Mouse (Mus musculus): ENCODE measurements around the gene 4921524J17Rik. TPM values are rescaled to one million over a fixed set of nuclear protein-coding genes. Genes with fewer than 3 reads are reported as not detected.

The 4921524J17Rik gene
- polyA plus RNA-seq, 1 experiment from 2014 or later = 39.0 TPM

DNA sequence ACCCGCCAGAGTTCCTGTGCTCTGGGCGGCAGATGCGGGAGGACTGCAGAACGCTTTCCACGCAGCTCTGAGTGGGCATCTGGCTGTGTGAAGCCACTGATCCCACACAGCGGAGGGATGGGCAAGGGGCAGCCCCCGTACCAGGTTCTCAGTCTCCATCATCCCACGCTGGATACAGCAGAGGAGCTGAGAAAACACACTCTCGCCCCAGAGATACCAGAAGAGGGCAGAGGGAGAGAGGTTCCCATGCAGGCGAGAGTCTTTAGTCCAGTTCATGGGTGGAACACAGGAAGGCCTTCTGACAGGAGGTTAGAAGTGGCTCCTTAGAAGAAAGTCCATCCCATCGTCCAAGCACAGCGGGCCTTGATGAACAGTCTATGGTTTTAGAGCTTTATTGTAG, 2.2 kb upstream of the 4921524J17Rik start:
- H3K9me3 ChIP-seq = no peaks in the 10 kb centered on the region
- no peak overlapping the region for H3K4me3 ChIP-seq (replicated peaks)
- ATAC-seq = no peak
- no peaks in the 10 kb centered on the region for H3K36me3 ChIP-seq
- no peak overlapping the region for H3K27ac ChIP-seq
- peaks cover 8% of the 10 kb centered on the region; the same call in 1 of the 2 replicates for H3K4me1 ChIP-seq (replicated peaks)
- no peak overlapping the region for H3K9ac ChIP-seq
- H3K27me3 ChIP-seq (replicated peaks) = no peaks in the 10 kb centered on the region
- no peak overlapping the region for H3K4me2 ChIP-seq (replicated peaks)
- WGBS = 81% methylated on average over 12 of the region's 12 CpGs

DNA sequence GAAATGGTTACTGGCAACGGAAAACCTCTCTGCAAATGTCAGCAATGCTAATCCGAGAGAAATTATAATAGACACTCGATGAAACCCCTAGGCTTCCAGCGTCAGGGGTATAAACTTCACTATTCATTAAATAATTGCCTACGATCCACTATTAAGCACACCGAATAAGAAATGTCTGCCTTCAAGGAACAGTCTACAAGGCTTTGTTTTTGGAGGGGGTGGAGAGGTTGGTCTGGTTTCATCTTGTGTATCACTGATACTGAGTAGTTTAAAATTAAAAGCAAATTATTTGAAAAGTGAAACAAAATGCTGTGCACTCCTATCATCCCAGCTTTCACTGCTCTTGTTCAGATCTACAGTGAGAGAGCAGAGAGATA, 372 bp upstream of the 4921524J17Rik start:
- H3K27me3 ChIP-seq (replicated peaks) = no peaks in the 10 kb centered on the region
- H3K36me3 ChIP-seq = no peaks in the 10 kb centered on the region
- peak overlapping the region; percentile 85 for H3K4me3 ChIP-seq (replicated peaks)
- H3K4me2 ChIP-seq (replicated peaks) = peak overlapping the region; percentile 62
- no peaks in the 10 kb centered on the region for H3K9me3 ChIP-seq
- H3K9ac ChIP-seq = 0 out of 2 replicates have a peak overlapping the region, but pooled peaks have one; percentile 15
- H3K27ac ChIP-seq = no peak overlapping the region; the same call in 1 of the 2 replicates
- peaks cover 13% of the 10 kb centered on the region; the same call in 1 of the 2 replicates for H3K4me1 ChIP-seq (replicated peaks)
- WGBS = 5% methylated on average over 6 of the region's 6 CpGs
- peak; percentile 40 for ATAC-seq

DNA sequence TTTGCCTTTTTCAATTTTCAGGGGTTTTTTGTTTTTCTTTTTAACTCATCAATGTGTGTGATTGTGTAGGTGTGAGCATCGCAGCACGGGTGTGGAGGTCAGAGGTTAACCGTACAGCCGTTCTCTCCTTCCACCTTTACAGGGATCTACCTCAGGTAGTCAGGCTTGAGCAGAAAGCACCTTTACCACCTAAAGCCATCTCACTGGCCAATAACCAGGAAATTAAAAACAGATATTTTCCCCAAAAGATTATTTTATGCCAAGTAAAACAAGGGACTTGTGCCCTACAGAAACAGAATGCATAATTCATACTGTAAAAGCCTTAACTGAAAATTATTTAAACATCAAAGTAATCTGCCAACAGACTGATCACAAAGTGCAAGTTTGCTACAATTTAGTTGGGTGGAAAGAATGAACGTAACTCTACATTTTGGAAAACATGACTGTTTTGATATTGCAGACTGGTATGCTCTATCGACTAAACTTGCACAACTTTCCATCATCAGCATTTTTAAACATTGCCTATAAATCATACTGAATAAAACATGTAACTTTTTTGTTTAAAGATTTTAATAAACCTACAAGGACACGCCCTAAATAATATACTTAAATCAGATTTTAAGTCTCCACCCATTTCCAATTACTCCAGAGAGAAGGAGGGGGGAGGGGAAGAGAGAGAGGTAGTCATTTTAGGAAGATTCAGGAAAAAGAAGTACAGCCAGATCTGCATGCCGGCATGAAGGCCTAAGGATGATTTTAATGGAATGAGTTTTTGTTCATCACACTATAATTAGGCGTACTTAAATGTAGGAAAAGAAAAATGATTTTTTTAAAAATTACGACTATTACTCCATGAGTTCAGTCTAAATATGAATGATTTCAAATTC, 1.1 kb downstream of the 4921524J17Rik start:
- Histone ChIP-seq H3K9me3 (no peaks in the 10 kb centered on the region), H3K4me3 (replicated peaks) (peak overlapping the region; percentile 85), H3K27me3 (replicated peaks) (no peaks in the 10 kb centered on the region), H3K4me2 (replicated peaks) (peak overlapping the region; percentile 62), H3K27ac (no peak overlapping the region), H3K4me1 (replicated peaks) (peaks cover 13% of the 10 kb centered on the region; the same call in 1 of the 2 replicates), H3K9ac (peak overlapping the region; percentile 92), H3K36me3 (no peaks in the 10 kb centered on the region)
- no peak for ATAC-seq
- WGBS = 7% methylated on average over 10 of the region's 10 CpGs

DNA sequence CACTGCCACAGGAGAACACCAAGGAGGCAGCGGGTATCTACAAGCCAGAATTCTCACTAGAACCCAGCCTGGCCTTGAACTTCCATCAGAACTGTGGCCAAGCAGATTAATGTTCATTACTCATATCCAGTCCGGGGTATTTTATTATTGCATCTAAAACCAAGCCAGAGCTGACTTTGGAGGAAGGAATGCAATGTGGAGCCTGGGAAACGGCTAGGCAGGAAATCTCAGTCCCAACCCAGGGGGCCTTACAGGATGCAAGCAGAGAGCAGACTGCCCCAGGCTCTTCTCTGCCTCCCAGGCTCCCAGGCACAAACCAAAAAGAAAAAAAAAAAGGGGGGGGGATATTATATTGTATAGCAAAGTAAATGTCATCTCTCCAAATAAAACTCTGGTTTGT, 1.8 kb downstream of the 4921524J17Rik start:
- Histone ChIP-seq H3K9me3 (no peaks in the 10 kb centered on the region), H3K27ac (peak overlapping the region; percentile 51), H3K4me3 (replicated peaks) (peak overlapping the region; percentile 85), H3K4me1 (replicated peaks) (peaks cover 13% of the 10 kb centered on the region; the same call in 1 of the 2 replicates), H3K4me2 (replicated peaks) (peak overlapping the region; percentile 62), H3K27me3 (replicated peaks) (no peaks in the 10 kb centered on the region), H3K36me3 (no peaks in the 10 kb centered on the region), H3K9ac (no peak overlapping the region; the same call in 1 of the 2 replicates)
- WGBS = 20% methylated on average over 3 of the region's 3 CpGs
- no peak for ATAC-seq

DNA sequence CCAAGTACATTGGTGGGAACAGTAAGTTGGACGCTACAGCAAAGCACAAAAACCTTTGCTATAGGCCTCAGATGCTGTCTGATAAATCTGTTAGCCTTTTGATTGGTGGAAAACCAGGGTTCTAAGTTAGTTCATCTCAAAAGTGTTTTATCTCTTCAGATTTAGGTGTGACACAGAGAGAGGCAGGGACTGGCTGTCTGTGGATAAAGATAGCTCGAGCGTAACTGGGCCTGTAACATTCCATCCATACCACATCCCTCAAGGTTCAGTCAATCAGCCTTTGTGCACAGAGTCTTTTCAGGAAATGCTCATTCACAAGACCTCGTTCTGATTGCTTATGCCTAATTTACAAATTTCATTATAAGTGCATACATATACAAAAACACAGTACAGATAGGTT, 3.4 kb downstream of the 4921524J17Rik start:
- Histone ChIP-seq H3K4me2 (replicated peaks) (no peak overlapping the region), H3K9me3 (no peaks in the 10 kb centered on the region), H3K27ac (no peak overlapping the region), H3K27me3 (replicated peaks) (no peaks in the 10 kb centered on the region), H3K36me3 (no peaks in the 10 kb centered on the region), H3K4me1 (replicated peaks) (peaks cover 13% of the 10 kb centered on the region; the same call in 1 of the 2 replicates), H3K4me3 (replicated peaks) (no peak overlapping the region), H3K9ac (no peak overlapping the region)
- 22% methylated on average over 4 of the region's 4 CpGs for WGBS
- ATAC-seq = no peak

DNA sequence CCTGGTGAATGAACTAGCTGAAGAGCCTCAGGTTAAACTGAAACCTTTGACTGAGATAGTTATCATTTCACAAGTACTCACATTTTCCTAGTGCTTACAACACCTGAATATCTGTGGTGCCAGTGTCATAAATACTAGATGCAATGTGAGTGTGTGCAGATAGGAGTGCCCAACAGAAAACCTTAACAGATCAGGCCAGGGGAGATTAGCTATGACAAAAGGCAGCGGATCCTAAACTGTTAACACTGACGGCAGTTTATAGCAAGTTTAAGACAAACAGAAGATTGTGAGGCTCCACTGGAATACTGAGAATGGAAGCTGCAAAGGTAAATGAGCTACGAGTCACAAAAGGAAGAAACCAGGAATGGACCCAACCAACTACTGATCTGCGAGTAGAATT, 5.6 kb downstream of the 4921524J17Rik start:
- no peak for ATAC-seq
- Histone ChIP-seq H3K4me3 (replicated peaks) (no peak overlapping the region), H3K4me2 (replicated peaks) (no peak overlapping the region), H3K27me3 (replicated peaks) (no peaks in the 10 kb centered on the region), H3K27ac (no peak overlapping the region), H3K36me3 (no peaks in the 10 kb centered on the region), H3K9me3 (no peaks in the 10 kb centered on the region), H3K4me1 (replicated peaks) (peaks cover 13% of the 10 kb centered on the region; the same call in 1 of the 2 replicates), H3K9ac (no peak overlapping the region)
- WGBS = 46% methylated on average over 4 of the region's 4 CpGs

DNA sequence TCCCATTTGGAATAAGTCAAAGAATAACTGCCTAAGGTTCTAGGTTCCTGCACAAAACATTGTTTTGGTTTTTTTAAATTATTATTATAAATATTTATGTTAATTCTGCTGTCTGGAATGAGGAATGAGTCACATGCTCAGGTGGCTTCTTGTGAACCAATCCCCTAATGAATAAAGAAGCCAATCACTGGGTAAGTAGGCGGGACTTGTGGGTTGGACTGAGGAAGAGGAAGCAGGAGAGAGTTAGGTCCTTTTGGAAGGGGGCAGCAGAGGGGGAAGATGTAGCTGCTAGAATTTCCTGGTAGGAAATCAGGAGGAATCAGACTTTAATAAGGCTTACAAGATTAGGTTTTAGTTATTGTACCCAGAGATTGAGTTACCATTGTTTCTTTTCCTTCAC, 11.3 kb downstream of the 4921524J17Rik start:
- Histone ChIP-seq H3K4me1 (replicated peaks) (no peaks in the 10 kb centered on the region), H3K27me3 (replicated peaks) (no peaks in the 10 kb centered on the region), H3K9ac (no peak overlapping the region), H3K27ac (no peak overlapping the region), H3K9me3 (no peaks in the 10 kb centered on the region), H3K4me2 (replicated peaks) (no peak overlapping the region), H3K4me3 (replicated peaks) (no peak overlapping the region), H3K36me3 (no peaks in the 10 kb centered on the region)
- no peak for ATAC-seq
- 97% methylated on average over 1 of the region's 1 CpGs for whole genome bisulfite sequencing

DNA sequence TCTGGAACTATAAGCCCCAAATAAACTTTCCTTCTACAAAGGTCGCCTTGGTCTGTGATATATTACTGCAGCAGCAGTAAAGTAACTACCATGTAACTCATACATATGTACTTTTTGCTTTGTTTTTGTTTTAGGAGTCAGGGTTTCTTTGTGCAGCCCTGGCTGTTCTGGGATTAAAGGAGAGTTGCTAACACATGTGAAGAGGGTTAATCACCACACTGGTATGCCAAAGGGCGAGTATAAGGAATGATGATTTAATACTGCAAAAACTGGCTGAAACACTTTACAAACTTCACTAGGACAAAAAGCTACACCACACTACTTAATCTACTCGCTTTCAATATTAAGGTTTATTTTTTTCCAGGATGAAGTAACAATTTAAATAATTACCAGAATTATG, 24.1 kb downstream of the 4921524J17Rik start:
- H3K4me3 ChIP-seq (replicated peaks) = no peak overlapping the region

DNA sequence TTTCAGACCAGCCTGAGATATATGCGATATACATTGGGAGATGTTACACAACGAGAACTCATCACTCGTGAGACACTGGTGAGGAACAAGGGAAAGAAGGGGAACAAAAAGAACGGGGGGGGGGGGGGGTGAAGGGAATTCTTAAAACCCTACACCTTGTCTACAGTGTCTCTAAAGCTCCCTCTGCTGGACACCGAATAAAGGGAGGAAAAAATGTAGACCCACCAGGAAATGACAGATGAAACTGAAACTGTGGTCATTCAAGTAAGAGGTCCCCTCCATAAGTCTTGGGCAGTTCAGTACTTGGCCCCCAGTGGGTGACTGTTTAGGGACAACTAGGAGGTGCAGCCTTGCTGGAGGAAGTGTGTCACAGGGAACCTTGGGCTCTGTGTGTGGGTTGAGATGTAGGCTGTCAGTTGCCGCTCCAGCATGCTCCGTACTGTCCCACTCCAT, 24.6 kb downstream of the 4921524J17Rik start:
- H3K9ac ChIP-seq = no peak overlapping the region
- H3K4me3 ChIP-seq (replicated peaks) = no peak overlapping the region
- H3K27me3 ChIP-seq (replicated peaks) = no peaks in the 10 kb centered on the region
- H3K4me2 ChIP-seq (replicated peaks) = no peak overlapping the region
- no peak overlapping the region for H3K27ac ChIP-seq
- 66% methylated on average over 7 of the region's 7 CpGs for WGBS
- H3K9me3 ChIP-seq = no peaks in the 10 kb centered on the region
- no peaks in the 10 kb centered on the region; the same call in 1 of the 2 replicates for H3K36me3 ChIP-seq
- ATAC-seq = peak; percentile 34
- H3K4me1 ChIP-seq (replicated peaks) = no peaks in the 10 kb centered on the region

More for the DNA sequence above, 24.1 kb downstream of the 4921524J17Rik start:
- WGBS = 74% methylated on average over 3 of the region's 3 CpGs
- H3K9me3 ChIP-seq = no peaks in the 10 kb centered on the region
- ATAC-seq = no peak
- no peaks in the 10 kb centered on the region; the same call in 1 of the 2 replicates for H3K36me3 ChIP-seq
- no peaks in the 10 kb centered on the region for H3K4me1 ChIP-seq (replicated peaks)
- no peaks in the 10 kb centered on the region for H3K27me3 ChIP-seq (replicated peaks)
- no peak overlapping the region for H3K4me2 ChIP-seq (replicated peaks)
- no peak overlapping the region for H3K9ac ChIP-seq
- no peak overlapping the region for H3K27ac ChIP-seq

DNA sequence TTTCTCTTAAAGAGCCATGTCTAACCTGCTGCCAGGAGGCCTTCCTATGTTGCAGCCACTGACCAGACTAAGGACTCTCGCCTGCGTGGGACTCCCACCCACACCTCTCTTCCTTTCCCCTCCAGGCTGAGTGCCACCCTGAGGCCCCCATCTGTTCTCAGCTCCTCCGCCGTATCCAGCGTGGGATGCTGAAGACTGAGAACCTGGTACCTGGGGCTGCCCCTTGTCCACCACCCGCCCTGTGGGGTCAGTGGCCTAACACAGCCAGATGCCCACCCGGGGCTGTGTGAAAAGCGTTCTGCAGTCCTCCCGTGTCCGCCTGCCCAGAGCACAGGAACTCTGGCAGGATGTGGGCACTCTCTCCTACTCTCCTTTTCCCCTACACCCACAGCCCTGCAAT, 26.7 kb downstream of the 4921524J17Rik start:
- no peaks in the 10 kb centered on the region for H3K9me3 ChIP-seq
- H3K27me3 ChIP-seq (replicated peaks) = no peaks in the 10 kb centered on the region
- 79% methylated on average over 10 of the region's 10 CpGs for WGBS
- no peaks in the 10 kb centered on the region for H3K4me1 ChIP-seq (replicated peaks)
- H3K9ac ChIP-seq = no peak overlapping the region
- H3K36me3 ChIP-seq = no peaks in the 10 kb centered on the region; the same call in 1 of the 2 replicates
- ATAC-seq = no peak
- H3K4me3 ChIP-seq (replicated peaks) = no peak overlapping the region
- no peak overlapping the region for H3K4me2 ChIP-seq (replicated peaks)
- no peak overlapping the region for H3K27ac ChIP-seq

DNA sequence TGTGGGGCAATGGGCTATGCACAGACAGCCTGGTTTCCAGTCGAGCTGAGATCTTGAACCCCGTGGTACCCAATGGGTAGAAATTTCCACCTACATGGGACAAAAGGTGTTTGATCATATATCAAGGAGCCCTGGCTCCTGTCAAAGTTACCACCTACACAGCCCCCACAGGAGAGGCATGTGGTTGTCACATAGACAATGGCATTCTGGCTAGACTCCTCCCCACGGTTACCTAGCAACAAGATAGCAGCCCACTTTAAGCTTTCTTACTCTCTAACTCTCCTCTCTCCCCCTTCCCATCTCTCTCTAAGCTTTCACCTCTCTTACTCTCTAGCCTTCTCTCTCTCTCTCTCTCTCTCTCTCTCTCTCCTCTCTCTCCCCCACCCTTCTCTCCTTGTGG, 27.2 kb downstream of the 4921524J17Rik start:
- no peak overlapping the region for H3K4me3 ChIP-seq (replicated peaks)
- no peaks in the 10 kb centered on the region for H3K9me3 ChIP-seq
- H3K27me3 ChIP-seq (replicated peaks) = no peaks in the 10 kb centered on the region
- H3K9ac ChIP-seq = no peak overlapping the region
- H3K4me2 ChIP-seq (replicated peaks) = no peak overlapping the region
- H3K36me3 ChIP-seq = no peaks in the 10 kb centered on the region; the same call in 1 of the 2 replicates
- ATAC-seq = no peak
- H3K27ac ChIP-seq = no peak overlapping the region
- H3K4me1 ChIP-seq (replicated peaks) = no peaks in the 10 kb centered on the region
- 41% methylated on average over 3 of the region's 3 CpGs for WGBS

DNA sequence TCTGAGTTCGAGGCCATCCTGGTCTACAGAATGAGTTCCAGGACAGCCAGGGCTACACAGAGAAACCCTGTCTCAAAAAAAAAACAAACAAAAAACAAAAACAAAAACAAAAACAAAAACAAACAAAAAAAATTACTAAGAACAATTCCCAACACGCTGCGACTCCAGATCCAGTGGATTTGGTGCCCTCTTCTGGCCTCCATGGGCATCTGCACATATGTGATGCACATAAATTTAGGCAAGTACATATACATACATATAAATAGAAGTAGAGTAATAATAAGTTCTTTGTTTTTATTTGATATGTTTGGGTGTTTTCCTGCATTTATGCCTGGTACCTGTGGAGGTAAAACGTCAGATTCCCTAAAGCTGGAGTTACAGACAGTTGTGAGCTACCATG, 34.1 kb downstream of the 4921524J17Rik start:
- Histone ChIP-seq H3K27ac (no peak overlapping the region), H3K9ac (no peak overlapping the region), H3K4me3 (replicated peaks) (no peak overlapping the region), H3K9me3 (no peaks in the 10 kb centered on the region), H3K4me2 (replicated peaks) (no peak overlapping the region), H3K36me3 (no peaks in the 10 kb centered on the region), H3K4me1 (replicated peaks) (no peaks in the 10 kb centered on the region; the same call in 1 of the 2 replicates), H3K27me3 (replicated peaks) (no peaks in the 10 kb centered on the region)
- WGBS = 86% methylated on average over 4 of the region's 4 CpGs
- ATAC-seq = no peak

Data from intestine, embryonic 15.5 days (tissue).